Mouse (Mus musculus): ENCODE results near the gene Ptgir.

DNA sequence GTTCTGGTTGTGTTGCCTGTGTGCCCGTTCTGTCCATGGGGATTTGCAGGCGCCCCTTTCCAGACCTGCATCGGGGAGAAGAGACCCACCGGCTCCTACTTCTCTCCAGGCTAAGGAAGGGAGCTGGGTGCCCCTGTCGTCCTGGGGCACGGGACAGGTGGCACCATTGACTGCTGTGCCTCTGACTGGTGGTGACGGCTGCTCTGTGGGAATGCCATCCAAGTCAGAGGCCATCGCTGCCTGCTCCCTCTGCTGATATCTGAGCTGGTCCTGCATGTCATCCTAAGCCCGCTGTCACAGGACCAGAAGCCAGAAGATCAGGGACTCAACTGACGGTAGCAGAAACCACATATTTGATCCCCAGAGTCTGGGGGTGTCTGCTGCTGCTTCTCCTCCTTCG is 2.6 kb downstream of the Ptgir start:
- TF ChIP-seq CTCF (IDR thresholded peaks at IDR 0.05; ENCODE audit: control insufficient read depth, insufficient read depth, insufficient read length) (no peak), USF1 (IDR thresholded peaks at IDR 0.05; ENCODE audit: low read depth) (no peak)

All from C2C12 (cell line).